Mouse (Mus musculus): ENCODE results near the gene Icam1. TPM values are rescaled to one million over a fixed set of nuclear protein-coding genes. Genes with fewer than 3 reads are reported as not detected.
"Not testable (repeated sequence)": the region's sequence is repeated elsewhere in the genome, so short reads cannot be mapped to it uniquely, and the experiment has no call there.

Gene Icam1
- polyA plus RNA-seq, 1 experiment from 2014 or later, result 76.2 TPM

GRCm38 (mm10) chr9:21002270-21002626 is 13.5 kb upstream of the Icam1 start:
- peaks cover 15% of the 10 kb centered on the region for H3K36me3 ChIP-seq (ENCODE audit: control insufficient read depth, insufficient read depth, low read length)
- ATAC-seq (ENCODE audit: low read depth), result peak; percentile 9; the same call in 1 of the 2 replicates

GRCm38 (mm10) chr9:21002627-21003551 is 12.9 kb upstream of the Icam1 start, which contains the start of gene Mrpl4:
Gene Mrpl4 (plus strand): TSS chr9:21002738.
- Histone ChIP-seq H3K4me3 (ENCODE audit: low read length) (peak within 1 kb of the TSS; percentile 91), H3K4me1 (replicated peaks; ENCODE audit: control insufficient read depth, insufficient read depth, low read length) (peaks cover 11% of the 10 kb centered on the region), H3K9me3 (ENCODE audit: control insufficient read depth, low read length) (no peaks in the 10 kb centered on the region), H3K27me3 (ENCODE audit: control insufficient read depth, insufficient read depth, low read depth, low read length) (no peaks in the 10 kb centered on the region), H3K27ac (ENCODE audit: low read length) (peak within 1 kb of the TSS; percentile 84), H3K9ac (ENCODE audit: low read length) (peak within 1 kb of the TSS; percentile 89), H3K36me3 (ENCODE audit: control insufficient read depth, insufficient read depth, low read length) (peaks cover 22% of the 10 kb centered on the region), H3K4me2 (ENCODE audit: low read depth, low read length) (peak within 1 kb of the TSS; percentile 77)
- under 1% methylated on average over 72 of the region's 72 CpGs for WGBS
- ATAC-seq (ENCODE audit: low read depth), result peak; percentile 84

More at GRCm38 (mm10) chr9:21002270-21002626, 13.5 kb upstream of the Icam1 start:
- 7% methylated on average over 7 of the region's 7 CpGs for WGBS
- peak overlapping the region; percentile 89 for H3K9ac ChIP-seq (ENCODE audit: low read length)
- peak overlapping the region; percentile 91 for H3K4me3 ChIP-seq (ENCODE audit: low read length)
- H3K4me1 ChIP-seq (replicated peaks; ENCODE audit: control insufficient read depth, insufficient read depth, low read length), result peaks cover 11% of the 10 kb centered on the region
- H3K9me3 ChIP-seq (ENCODE audit: control insufficient read depth, low read length), result no peaks in the 10 kb centered on the region
- H3K4me2 ChIP-seq (ENCODE audit: low read depth, low read length), result peak overlapping the region; percentile 77
- H3K27ac ChIP-seq (ENCODE audit: low read length), result peak overlapping the region; percentile 84
- H3K27me3 ChIP-seq (ENCODE audit: control insufficient read depth, insufficient read depth, low read depth, low read length), result no peaks in the 10 kb centered on the region

- Histone ChIP-seq H3K27me3 (ENCODE audit: control insufficient read depth, insufficient read depth, low read depth, low read length) (no peaks in the 10 kb centered on the region), H3K9ac (ENCODE audit: low read length) (no peak overlapping the region), H3K4me1 (replicated peaks; ENCODE audit: control insufficient read depth, insufficient read depth, low read length) (peaks cover 12% of the 10 kb centered on the region; the same call in 1 of the 2 replicates), H3K9me3 (ENCODE audit: control insufficient read depth, low read length) (no peaks in the 10 kb centered on the region), H3K4me2 (ENCODE audit: low read depth, low read length) (no peak overlapping the region), H3K27ac (ENCODE audit: low read length) (no peak overlapping the region), H3K36me3 (ENCODE audit: control insufficient read depth, insufficient read depth, low read length) (peaks cover 28% of the 10 kb centered on the region), H3K4me3 (ENCODE audit: low read length) (no peak overlapping the region)
- 92% methylated on average over 10 of the region's 10 CpGs for WGBS
- ATAC-seq (ENCODE audit: low read depth), result no peak
These were observed 8.4 kb upstream of the Icam1 start for GRCm38 (mm10) chr9:21007313-21007952.

GRCm38 (mm10) chr9:21008007-21008406 is 7.8 kb upstream of the Icam1 start:
- Histone ChIP-seq H3K4me2 (ENCODE audit: low read depth, low read length) (no peak overlapping the region), H3K9ac (ENCODE audit: low read length) (no peak overlapping the region), H3K36me3 (ENCODE audit: control insufficient read depth, insufficient read depth, low read length) (peaks cover 28% of the 10 kb centered on the region), H3K9me3 (ENCODE audit: control insufficient read depth, low read length) (no peaks in the 10 kb centered on the region), H3K4me3 (ENCODE audit: low read length) (no peak overlapping the region), H3K27ac (ENCODE audit: low read length) (no peak overlapping the region), H3K27me3 (ENCODE audit: control insufficient read depth, insufficient read depth, low read depth, low read length) (no peaks in the 10 kb centered on the region), H3K4me1 (replicated peaks; ENCODE audit: control insufficient read depth, insufficient read depth, low read length) (peaks cover 12% of the 10 kb centered on the region; the same call in 1 of the 2 replicates)
- no peak for ATAC-seq (ENCODE audit: low read depth)
- 77% methylated on average over 7 of the region's 7 CpGs for WGBS

- H3K27ac ChIP-seq (ENCODE audit: low read length), result no peak overlapping the region
- H3K4me2 ChIP-seq (ENCODE audit: low read depth, low read length), result no peak overlapping the region
- 18% methylated on average over 2 of the region's 2 CpGs for WGBS
- peak; percentile 32 for ATAC-seq (ENCODE audit: low read depth)
- H3K9me3 ChIP-seq (ENCODE audit: control insufficient read depth, low read length), result no peaks in the 10 kb centered on the region
- H3K9ac ChIP-seq (ENCODE audit: low read length), result no peak overlapping the region
- peaks cover 17% of the 10 kb centered on the region for H3K4me1 ChIP-seq (replicated peaks; ENCODE audit: control insufficient read depth, insufficient read depth, low read length)
- no peak overlapping the region for H3K4me3 ChIP-seq (ENCODE audit: low read length)
- H3K36me3 ChIP-seq (ENCODE audit: control insufficient read depth, insufficient read depth, low read length), result peaks cover 28% of the 10 kb centered on the region
- peaks cover under 1% of the 10 kb centered on the region; the same call in 1 of the 2 replicates for H3K27me3 ChIP-seq (ENCODE audit: control insufficient read depth, insufficient read depth, low read depth, low read length)
These were observed 5.4 kb upstream of the Icam1 start for GRCm38 (mm10) chr9:21010362-21010761.

GRCm38 (mm10) chr9:21010939-21011541 is 4.7 kb upstream of the Icam1 start:
- Histone ChIP-seq H3K36me3 (ENCODE audit: control insufficient read depth, insufficient read depth, low read length) (peaks cover 22% of the 10 kb centered on the region), H3K27ac (ENCODE audit: low read length) (peak overlapping the region; percentile 78; the same call in 1 of the 2 replicates), H3K4me1 (replicated peaks; ENCODE audit: control insufficient read depth, insufficient read depth, low read length) (peaks cover 19% of the 10 kb centered on the region)
- ATAC-seq (ENCODE audit: low read depth); H3K9ac ChIP-seq (ENCODE audit: low read length); H3K27me3 ChIP-seq (ENCODE audit: control insufficient read depth, insufficient read depth, low read depth, low read length); H3K4me2 ChIP-seq (ENCODE audit: low read depth, low read length); H3K4me3 ChIP-seq (ENCODE audit: low read length); H3K9me3 ChIP-seq (ENCODE audit: control insufficient read depth, low read length): not testable (repeated sequence)
- WGBS, result 61% methylated on average over 9 of the region's 9 CpGs

GRCm38 (mm10) chr9:21011846-21012312 is 3.9 kb upstream of the Icam1 start:
- Histone ChIP-seq H3K9ac (ENCODE audit: low read length) (no peak overlapping the region), H3K27me3 (ENCODE audit: control insufficient read depth, insufficient read depth, low read depth, low read length) (peaks cover 5% of the 10 kb centered on the region), H3K4me3 (ENCODE audit: low read length) (no peak overlapping the region), H3K4me2 (ENCODE audit: low read depth, low read length) (no peak overlapping the region; the same call in 1 of the 2 replicates), H3K9me3 (ENCODE audit: control insufficient read depth, low read length) (no peaks in the 10 kb centered on the region), H3K4me1 (replicated peaks; ENCODE audit: control insufficient read depth, insufficient read depth, low read length) (peaks cover 19% of the 10 kb centered on the region), H3K36me3 (ENCODE audit: control insufficient read depth, insufficient read depth, low read length) (peaks cover 15% of the 10 kb centered on the region), H3K27ac (ENCODE audit: low read length) (peak overlapping the region; percentile 78)
- 23% methylated on average over 5 of the region's 5 CpGs for WGBS
- ATAC-seq (ENCODE audit: low read depth), result peak; percentile 67

GRCm38 (mm10) chr9:21012368-21012767 is 3.4 kb upstream of the Icam1 start:
- H3K4me3 ChIP-seq (ENCODE audit: low read length), result no peak overlapping the region
- no peak overlapping the region for H3K9ac ChIP-seq (ENCODE audit: low read length)
- peaks cover 12% of the 10 kb centered on the region for H3K36me3 ChIP-seq (ENCODE audit: control insufficient read depth, insufficient read depth, low read length)
- ATAC-seq (ENCODE audit: low read depth), result no peak
- H3K4me2 ChIP-seq (ENCODE audit: low read depth, low read length), result no peak overlapping the region; the same call in 1 of the 2 replicates
- H3K9me3 ChIP-seq (ENCODE audit: control insufficient read depth, low read length), result no peaks in the 10 kb centered on the region
- 23% methylated on average over 1 of the region's 1 CpGs for WGBS
- peaks cover 5% of the 10 kb centered on the region for H3K27me3 ChIP-seq (ENCODE audit: control insufficient read depth, insufficient read depth, low read depth, low read length)
- H3K4me1 ChIP-seq (replicated peaks; ENCODE audit: control insufficient read depth, insufficient read depth, low read length), result peaks cover 21% of the 10 kb centered on the region
- H3K27ac ChIP-seq (ENCODE audit: low read length), result peak overlapping the region; percentile 78
